Mouse (Mus musculus) MEL (cell line): ENCODE results near the gene Plxnc1.

Source experiments
- CTCF ChIP-seq, 3 experiments: IDR thresholded peaks in 2 of 3; conservative IDR thresholded peaks in 1 of 3; 2 replicates each; pipeline ENCODE4 v1.5.1; 2011 to 2012; ENCODE audit warnings: low read length in 3 of 3, low read depth in 2 of 3, mild to moderate bottlenecking in 2 of 3, improper control_type of control experiment in 1 of 3, inconsistent platforms in 1 of 3, mixed read lengths in 1 of 3, moderate library complexity in 1 of 3; ENCODE audit not compliant: control insufficient read depth in 1 of 3, insufficient read depth in 1 of 3, poor library complexity in 1 of 3, severe bottlenecking in 1 of 3
- MAZ ChIP-seq: IDR thresholded peaks from 2 replicates; pipeline ENCODE4 v1.6.1; 2012; ENCODE audit warnings: low read depth, mild to moderate bottlenecking, inconsistent platforms, low read length, improper control_type of control experiment
- POLR2A ChIP-seq, 2 experiments: IDR thresholded peaks; 2 replicates each; pipeline ENCODE4 v1.6.1; 2011 to 2012; ENCODE audit warnings: low read length in 2 of 2, mild to moderate bottlenecking in 2 of 2, control low read depth in 1 of 2, improper control_type of control experiment in 1 of 2, low read depth in 1 of 2, moderate library complexity in 1 of 2; ENCODE audit not compliant: control insufficient read depth in 1 of 2, insufficient read depth in 1 of 2, poor library complexity in 1 of 2

- TF ChIP-seq MAZ (no peak), CTCF (IDR thresholded peaks at IDR 0.05 in 2 of 3, conservative IDR thresholded peaks at IDR 0.05 in 1 of 3; ENCODE audit: control insufficient read depth in 1 of 3, insufficient read depth in 1 of 3, low read depth in 2 of 3, low read length in 3 of 3, poor library complexity in 1 of 3, severe bottlenecking in 1 of 3) (no peak), POLR2A (IDR thresholded peaks at IDR 0.05; ENCODE audit: control insufficient read depth in 1 of 2, insufficient read depth in 1 of 2, low read depth in 1 of 2, low read length in 2 of 2, poor library complexity in 1 of 2) (no peak)
Measured at GRCm38 (mm10) chr10:94957705-94958104, 13.1 kb upstream of the Plxnc1 start.
